Mouse (Mus musculus) heart, postnatal 0 days (tissue): ENCODE data around the gene Trpv4.

ENCODE experiments used
- CTCF ChIP-seq: IDR thresholded peaks from 2 replicates; pipeline ENCODE4 v1.5.1; 2016; ENCODE audit warnings: antibody characterized with exemption, control low read depth, low read depth
- EP300 ChIP-seq: IDR thresholded peaks from 2 replicates; pipeline ENCODE4 v1.6.1; 2016; ENCODE audit warnings: antibody characterized with exemption, low read depth

GRCm38 (mm10) chr5:114589026-114589425 lies 69.2 kb downstream of the Trpv4 start:
- TF ChIP-seq CTCF (no peak), EP300 (no peak)
